Mouse (Mus musculus) c-Kit-positive CD71-negative TER-119-negative erythroid progenitor cells, embryonic 14.5 days (primary cell): ENCODE measurements at regions not wholly inside any gene's neighbourhood (a gene's known extent, or its start where the extent isn't known, plus 50 kb on each side); places are given as distances from the start of the nearest gene placed in this dataset.

Source experiments
- DNase-seq: peaks from one replicate; pipeline ENCODE4 v3.0.0-alpha.2; 2013; ENCODE audit warnings: low read depth

DNA sequence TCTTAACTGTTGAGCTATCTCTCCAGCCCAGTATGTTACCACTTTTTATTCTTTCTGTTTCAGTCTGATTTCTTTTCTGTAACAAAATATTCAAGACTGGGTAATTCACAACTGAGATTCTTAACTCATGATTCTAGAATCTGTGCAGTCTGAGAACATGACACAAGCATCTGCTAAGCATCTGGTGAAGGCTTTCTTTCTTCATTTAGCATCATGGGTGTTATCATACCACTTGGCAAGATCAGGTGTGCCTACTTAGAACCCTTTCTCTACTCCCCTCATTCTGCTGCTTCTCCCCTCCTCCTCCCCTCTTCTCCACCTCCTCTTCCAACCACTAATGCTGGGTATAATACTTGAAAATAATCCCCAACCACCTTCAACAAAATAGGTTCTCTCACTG is 62.1 kb upstream of the Pfn2 start:
- no peak for DNase-seq

DNA sequence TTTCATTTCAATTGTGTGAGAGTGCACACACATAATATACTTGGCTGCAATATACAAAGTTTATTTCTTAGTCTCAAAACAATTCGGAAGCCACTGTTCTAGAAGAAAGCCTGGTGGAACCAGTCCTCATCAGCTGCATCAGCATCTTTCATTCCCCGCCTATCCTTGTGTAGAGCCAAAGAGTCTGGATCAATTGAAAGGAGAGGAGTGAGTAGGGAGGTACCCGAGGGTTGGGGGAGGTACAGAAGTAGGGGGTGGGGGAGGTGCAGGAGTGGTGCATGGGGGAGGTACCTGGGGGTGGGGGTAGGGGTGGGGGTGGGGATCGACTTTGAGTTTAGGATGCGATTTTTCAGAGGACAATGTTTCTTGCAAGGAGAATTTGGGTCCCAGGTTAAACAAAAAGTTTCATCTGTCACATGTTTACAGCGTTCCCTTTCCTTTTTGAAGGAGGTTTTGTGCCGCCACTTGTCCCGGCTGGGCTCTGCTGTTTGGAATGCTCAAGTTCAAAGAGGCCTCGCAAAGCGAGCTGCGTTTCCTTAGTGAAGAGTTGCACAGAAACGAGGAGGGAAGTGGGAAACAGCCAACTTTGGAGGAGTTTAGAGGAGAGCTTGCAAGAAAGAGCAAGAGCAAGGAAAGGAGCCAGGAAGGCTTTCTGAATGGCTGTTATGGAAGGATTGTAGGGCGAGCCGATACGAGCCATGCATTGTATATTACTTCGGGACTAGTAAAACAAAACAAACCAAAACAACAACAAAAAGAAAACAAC is 64.1 kb upstream of the Pfn2 start:
- no peak for DNase-seq

DNA sequence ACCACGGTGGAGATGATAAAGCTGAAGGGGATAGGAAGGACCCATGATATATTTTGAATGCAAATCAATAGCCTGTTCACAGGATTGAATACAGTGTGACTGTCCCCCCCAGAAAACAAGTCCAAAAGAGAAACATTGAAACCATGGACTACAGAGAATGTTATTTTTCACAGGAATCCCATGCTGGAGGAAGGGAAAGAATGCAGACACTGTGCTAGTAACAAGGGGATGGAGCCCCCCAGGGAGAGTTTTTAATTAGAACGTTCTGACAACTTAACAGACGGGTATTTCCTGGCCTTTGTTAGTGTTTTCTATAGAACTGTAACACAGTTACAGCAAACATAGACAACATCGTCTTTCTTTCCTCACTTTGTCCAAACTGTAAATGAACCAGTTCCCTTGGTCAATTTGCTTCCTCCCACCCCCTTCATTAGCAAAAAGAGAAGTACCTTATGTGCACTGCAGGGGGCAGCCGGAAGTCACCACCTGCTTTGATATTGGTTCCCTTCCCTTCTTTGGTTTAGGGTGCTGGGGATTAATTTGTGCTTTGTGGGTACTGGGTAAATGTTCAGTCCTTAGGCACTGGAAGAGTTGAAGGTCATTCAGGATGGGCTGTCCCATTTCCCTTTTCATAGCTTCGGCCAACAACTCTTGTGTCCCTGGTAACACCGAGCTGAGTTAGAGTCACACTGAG is 64.9 kb upstream of the Pfn2 start:
- DNase-seq = no peak

DNA sequence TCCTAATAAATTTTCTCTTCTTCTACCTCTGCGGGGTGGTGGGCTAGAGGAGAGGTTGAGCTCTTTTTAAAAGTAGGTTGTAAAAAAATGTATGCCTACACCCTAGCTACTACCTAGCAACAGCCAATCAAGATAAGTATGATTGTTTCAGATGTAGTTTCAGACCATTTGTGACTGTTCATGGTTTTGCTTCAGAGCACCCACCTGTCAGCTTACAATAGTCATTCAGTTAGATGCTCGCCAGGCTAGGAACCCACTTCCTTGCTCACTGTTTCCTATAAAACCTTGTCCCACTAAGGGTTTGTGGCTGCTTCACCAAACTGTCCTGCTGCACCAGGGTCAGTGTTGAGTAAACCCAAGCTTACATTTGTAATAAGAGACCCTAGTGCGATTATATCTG is 66.8 kb upstream of the Pfn2 start:
- no peak for DNase-seq

DNA sequence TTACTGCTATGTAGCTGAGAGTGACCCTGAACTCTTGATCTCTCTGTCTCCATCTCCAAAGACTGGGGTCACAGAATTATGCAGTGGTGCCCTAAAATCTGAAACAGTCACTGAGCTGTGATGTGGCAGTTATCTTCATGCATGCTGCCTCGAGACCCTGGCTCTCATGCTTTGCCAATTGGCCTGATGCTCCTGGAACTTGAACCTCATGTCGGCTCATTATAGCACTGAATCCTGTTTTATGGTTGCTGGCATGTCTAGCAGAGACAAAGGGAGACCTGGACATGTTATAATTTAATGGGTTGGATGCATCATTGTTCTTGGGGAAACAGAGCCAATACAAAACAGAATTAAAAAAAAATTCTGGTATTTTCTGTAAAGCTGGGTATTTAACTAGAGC is 71.0 kb upstream of the Pfn2 start:
- DNase-seq = no peak

DNA sequence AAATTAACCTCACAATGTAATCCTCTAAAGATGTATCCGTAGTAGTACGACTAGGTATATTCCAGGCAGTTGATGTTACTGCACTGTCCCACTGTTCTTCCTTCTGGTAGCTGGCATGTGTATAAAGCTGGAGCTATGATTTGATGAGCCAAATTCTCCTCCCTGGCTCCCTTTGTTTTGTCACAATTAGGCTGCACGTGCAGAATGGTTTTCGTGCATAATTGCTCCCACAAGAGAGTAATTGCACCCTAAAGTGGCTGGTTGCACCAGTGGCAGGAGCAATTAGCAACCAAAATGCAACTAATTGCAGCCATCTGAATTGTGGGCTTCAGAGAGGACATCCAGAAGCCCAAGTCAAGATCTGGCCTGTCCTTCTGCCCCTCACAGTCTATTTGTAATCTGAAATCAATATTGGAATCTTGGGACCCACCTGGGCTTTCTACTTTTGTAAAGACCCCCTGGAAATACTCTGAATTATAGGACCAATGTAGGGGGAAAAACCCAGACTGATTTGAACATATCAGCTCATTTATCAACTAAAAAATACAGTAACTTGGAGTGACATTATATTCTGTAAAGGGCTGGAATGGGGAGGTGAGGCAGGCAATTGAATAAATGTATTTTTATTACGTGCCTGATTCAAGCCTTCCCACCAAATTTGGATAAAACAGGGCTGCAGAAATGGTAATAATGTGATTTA is 71.7 kb upstream of the Pfn2 start:
- DNase-seq = no peak

DNA sequence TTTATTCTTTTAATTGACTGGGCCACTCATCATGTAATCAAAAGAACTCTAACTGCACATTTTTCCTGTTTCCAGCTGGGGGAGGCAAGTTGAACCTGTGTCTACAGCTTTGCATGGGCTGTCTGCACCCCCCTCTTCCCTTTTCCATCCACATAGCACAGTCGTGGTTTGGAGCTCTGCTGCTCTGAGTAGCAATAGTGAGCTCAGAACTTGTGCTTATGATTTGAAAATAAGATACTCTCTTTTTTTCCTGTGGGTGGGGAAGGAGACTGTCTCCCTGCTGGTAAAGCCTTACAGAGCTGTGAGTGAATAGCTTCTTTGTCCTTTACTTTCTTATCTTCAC is 72.2 kb upstream of the Pfn2 start:
- no peak for DNase-seq

DNA sequence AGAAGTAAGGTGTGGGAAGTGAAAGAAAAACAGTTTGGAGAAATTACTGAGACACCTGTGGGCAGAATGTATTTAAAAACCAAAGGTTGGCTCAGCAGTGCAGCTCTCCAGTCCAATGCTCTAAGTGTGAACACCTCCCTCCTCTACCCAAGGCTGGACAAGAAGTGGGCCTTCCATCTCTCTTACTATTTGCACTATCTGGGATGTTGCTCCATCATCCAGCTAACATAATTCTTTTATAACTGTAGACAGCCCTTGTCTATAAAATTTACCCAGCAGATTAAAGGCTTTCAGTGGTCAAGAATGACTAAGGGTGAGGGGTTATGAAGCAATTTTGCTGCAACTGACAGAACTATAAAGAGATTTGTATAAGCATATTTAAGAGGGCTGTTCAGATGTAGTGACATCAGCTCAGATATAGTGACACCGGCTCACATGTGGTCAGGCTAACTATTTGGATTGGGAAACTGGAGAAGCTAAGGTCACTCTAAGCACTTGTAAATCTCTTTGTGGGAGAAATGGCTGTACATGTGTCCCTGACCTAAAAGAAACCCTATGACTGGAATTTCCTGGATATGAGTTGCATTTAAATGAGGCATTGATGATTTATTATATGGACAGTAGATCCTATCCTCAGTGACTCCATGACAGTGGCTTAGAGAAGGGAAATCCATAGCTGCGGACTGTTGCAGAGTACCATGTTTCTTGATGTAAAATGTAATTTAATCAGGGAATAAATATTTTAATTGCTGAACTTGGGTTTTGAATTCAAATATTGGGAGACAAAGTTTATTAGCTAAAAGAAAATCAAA is 73.4 kb upstream of the Pfn2 start:
- DNase-seq = no peak

DNA sequence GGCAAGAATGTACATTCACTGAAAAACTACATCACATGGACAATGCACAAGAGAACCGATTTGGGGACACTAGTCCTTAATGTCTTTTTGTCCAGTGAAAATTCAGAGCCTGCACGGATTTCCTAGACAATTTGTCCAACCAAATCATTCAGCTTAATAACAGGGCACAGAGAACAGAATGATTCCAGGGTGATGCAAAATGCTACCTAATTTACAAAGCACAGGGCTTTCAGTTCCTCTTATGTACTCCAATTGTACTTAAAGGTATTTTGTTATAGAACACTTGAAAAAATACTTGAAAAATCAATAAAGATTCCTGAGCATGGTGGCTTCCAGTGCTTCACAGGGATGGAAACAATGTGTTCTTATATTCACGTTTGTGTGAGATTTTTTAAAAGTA is 75.2 kb upstream of the Pfn2 start:
- no peak for DNase-seq

DNA sequence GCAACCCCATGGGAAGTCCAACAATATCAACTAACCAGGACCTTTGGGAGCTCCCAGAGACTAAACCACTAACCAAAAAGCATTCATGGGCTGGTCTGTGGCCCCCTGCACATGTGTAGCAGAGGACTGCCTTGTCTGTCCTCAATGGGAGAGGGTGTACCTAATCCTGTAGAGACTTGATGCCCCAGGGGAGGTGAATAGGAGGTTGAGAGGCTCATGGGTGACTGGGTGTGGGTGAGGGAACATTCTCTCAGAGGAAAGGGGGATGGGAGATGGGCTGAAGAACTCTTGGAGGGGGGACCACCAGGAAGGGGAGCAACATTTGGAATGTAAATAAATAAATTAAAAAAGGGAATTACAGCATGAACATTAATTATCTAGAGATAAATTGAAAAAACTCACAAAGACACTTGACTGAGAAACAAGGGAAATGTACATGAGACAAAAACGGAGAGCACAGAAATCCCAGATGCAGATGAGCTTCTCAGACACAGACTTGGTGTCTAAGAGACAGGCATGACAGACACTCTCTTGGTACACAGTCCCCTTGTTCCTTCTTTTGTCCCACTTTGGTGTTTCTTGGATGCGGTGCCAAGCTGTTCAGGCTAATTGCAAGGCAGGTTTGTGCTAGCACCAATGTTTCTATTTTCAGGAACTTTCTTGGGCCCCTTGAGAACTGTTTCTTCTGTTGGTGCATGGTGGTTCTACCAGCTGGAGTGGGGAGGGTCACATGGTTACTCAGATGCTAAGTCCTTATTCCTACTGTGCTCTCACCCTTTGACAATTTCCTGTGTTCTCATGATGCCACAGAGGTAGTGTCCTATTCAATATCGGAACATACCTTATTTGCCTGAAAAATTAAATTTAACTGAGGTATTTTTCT is 85.0 kb upstream of the Pfn2 start:
- DNase-seq = no peak

DNA sequence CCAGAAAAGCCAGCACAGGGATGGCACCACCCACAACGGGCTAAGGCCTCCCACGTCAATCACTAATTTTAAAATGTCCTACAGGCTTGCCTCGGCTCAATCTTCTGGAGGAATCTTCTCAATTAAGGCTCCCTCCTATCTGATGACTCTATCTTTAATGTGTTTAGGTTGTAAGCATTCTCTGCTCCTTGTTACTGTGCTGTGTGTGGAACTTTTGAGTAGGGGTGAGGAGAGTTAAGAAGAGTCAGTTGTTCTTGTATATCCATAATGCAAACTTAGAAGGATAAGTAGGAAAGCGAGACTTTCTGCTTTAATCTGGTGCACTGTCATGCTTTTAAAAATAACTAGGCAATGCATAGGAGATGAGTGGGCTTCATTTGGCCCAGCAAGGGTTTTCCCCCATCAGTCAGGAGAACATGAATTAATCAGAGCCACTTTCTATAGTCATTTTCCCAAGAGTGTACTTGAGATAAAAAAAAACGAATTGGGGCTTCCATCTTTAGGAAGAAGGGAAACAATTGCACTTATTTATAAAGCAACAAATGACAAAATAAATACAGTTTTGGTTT is 87.2 kb upstream of the Pfn2 start:
- no peak for DNase-seq

DNA sequence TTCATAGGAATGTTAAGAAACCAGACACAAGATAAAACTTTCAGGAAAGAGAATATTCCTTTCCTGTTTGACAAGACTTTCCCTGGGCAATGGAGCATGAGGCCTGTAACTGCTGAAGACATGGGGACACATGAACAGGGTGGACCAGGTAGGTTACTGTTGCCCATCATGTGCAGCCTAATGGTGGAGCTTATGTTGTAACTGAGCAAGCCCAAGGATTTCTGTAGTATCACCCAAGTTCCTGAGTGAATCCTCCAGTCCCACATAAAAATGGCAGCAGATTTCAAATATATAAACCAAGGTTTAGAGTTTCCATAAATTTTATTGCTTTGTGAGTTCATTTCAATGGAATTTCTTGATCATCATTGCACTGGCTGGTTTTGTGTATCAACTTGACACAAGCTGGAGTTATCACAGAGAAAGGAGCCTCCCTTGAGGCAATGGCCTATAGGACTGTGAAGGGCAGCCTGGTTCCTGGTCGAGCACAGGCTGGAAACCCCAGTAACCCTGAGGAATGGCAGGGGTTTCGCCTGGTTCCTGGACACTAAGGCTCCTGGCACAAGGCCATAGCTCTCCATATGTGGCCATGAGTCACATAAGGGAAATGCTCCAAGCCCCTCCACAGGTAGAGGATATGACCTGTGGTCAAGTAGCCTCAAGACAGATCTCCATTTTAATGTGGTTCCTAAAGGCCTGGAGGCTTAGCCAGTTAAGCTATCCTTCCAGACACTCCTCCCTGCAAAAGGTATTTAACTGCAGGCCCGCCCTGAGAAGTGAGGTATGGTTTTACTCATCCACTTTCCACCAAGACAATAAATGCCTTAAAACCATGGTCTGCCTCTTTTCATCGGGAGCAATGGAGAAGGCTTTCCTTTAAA is 92.9 kb upstream of the Pfn2 start:
- no peak for DNase-seq

DNA sequence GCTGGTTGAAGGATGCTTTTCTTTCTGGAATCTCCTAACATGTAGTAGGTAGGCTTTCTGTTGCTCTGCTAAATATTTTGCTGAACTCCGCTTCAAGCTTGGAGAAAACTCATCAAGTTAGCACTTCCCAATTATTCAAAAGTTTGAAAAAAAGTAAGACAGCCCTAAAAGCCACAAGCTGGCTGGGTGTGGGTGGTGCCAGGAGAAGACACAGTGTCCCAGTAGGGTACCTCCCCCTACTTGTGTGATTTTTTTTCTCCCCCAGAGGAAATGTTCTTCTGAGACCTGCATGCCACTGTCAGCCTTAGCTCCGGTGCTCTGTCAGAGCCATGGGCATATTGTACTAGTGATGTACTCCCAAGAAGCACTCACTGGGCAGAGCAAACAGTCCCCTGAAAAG is 96.8 kb upstream of the Pfn2 start:
- DNase-seq = no peak

DNA sequence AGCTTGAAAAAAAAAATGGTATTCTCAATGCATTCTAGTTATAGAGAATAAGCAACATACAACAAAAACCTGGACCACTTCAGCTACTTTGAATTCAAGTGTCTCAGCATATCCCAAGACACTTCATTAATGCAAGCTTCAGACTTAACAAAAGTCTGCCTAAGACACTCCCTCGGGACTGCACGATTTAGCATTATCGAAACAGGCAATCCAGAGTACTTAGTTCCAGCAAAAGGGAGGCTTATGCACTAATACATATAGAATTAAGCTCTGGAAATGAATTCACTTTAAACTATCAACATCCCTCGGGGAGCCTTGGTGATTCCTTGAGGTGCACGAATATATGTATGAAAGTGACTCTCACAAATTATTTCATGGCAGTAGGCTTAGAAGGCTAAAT is 97.9 kb upstream of the Pfn2 start:
- no peak for DNase-seq

DNA sequence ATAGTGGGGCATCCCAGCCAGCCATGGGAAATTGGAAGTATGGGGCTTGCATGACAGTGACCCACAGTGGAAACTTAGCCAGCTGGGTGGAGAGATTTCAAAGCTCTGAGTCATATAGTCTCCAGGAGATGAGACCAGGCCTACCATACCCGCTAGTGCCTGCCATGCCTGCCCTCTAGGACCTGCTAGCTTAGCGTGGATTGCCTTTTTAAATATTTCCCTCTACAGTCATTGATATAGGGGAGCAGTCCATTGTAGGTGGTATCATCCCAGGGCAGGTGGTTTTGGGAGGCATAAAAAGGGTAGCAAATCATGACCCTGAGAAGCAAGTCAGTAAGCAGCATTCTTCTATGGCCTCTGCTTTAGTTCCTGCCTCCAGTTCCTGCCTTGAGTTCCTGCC is 99.5 kb upstream of the Pfn2 start:
- no peak for DNase-seq

DNA sequence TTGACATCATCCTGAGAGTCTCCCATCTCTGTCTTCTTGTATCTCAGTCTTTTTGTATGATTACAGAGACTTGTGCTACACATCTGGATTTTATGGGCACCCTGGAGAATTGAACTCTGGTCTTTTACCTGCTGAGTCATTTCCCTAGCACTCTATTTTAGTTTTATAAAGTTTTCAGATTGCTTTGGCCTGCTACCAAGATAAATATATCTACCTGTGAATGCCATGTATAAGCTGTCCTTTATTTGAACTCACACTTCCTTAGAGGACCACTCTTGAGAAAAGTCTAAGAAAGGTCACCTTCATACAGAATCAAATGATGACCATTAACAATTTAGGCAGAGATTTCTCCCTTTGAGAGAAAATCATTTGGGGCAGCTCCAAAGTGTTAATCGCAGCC is 100.8 kb upstream of the Pfn2 start:
- no peak for DNase-seq

DNA sequence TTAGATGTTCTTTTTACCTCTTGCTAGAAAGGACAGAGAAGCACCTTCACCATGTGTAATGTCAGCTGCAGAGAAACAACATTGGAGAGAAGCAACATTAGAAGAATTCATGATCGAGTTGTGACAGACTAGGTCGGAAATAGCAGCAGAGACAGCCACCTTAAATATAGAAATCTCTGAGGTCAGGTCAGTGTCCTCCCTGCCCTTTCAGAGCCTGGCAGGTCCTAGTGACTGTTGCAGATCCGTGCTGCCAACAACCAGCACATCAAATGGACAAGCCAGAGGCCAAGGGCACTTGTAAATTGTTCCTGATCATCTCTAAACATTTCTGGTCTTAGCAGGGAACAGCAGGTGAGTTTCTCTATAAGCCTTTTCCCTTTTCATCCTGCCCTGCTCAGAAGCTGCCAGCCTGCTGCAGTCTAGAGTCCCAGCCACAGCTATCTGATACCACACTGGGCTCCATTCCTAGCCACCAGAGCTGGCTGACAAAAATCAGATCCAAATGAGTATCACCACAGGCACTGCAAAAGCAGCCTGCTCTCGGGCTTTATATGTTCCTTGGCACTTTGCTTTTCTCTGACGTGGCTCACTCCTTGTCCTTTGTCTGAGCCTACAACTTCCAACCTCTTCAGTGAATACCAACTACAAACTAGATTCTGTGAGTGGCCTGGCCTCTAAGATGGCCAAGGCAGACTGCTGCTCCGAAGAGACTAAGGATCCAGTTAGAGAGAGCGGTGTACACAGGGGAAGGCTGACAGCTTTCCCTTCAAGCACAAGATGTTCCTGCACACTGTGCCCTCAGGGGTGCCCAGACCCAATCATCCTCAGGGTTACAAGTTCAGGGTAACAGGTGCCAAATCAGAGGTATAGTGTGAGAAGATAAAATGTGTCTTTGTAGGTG is 102.8 kb upstream of the Pfn2 start:
- no peak for DNase-seq

DNA sequence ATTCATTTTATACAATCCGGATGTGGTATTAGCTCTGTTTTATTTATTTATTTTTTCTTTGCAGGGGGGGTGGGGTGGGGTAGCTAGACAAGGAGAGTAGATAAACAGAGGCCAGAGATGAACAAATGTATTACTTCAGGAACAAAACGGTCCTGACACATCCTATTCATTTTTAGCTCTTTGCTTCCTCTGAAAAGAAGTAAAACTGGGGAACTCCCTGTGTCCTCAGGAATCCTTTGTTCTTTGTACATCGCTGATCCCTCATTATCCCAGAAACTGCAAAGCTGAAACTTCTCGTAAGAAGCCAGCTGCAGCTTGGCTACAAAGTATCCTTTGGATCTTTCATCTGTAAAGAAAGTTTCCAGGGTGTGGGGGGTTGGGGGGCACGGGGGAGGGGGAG is 103.6 kb upstream of the Pfn2 start:
- DNase-seq = no peak

DNA sequence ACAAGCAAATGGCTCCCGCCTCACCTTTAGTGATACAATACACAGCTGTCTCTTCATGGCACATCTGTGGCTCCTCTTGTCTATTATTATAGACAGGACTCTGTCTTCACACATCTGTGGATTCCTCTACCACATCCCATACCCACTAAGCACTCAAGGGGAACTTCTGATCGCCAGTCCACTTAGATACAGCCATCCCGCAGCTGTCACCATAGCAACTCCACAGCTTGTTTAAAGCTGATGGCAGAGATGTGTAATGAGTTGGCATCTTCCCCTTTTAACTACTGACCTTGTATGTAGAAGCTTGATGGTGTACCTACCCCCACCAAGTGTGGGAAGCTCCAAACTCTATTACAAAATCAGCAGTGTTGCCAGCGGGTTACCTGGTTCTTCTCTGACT is 109.5 kb upstream of the Pfn2 start:
- no peak for DNase-seq
